Mouse (Mus musculus): ENCODE data around the gene Dpp8. TPM values are rescaled to one million over a fixed set of nuclear protein-coding genes. Genes with fewer than 3 reads are reported as not detected.
A peak's percentile ranks its signal among the peaks of the same experiment; 100 is the strongest.
"Not testable (repeated sequence)": the region's sequence is repeated elsewhere in the genome, so short reads cannot be mapped to it uniquely, and the experiment has no call there.

Dpp8 gene
- 44.8 and 76.3 TPM in 2 replicates for polyA plus RNA-seq (2012; rRNA removed)

DNA sequence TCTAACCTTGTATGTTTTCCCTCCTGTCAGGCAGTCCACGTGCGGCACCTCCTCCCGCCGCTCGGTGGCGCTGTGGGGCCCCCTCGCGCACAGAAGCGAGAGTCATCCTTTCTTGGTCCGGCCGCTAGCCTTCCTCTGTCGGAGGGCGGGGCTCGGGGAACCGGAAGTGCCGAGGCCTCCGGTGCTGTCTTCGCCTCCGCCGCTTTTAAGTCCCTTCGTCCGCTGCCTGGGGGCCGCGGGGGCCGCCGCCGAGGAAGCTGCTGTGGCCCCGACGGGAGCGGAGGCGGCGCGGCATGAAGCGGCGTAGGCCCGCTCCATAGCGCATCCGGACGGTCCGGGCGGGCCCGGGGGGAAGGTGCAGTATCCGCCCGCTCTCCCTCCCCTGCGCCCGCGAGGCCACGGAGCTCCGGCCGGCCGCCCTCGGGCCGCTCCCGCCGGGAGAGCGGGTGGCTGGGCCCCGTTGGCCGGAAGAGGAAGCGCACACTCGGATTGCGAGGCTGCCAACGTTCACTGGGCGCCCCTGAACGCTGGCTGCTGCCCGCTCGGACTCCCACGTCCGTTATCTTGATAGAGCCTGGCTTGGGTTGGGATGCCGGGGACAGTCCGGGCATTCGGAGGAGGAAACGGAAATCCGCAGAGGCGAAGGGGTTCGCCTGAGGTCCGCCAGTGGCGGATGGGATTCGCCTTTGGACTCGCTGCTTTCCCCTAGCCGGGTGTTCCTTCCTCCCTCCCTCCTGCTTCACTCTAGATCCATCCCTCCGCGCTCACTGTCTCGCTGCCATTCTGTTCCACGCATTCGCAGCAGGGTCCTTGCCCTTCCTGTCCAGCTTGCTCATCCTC lies at the start of gene Dpp8:
Gene Dpp8 (plus strand): TSS at position 146 of the 840 bp plus-strand sequence.
- DNase-seq: peak; percentile 92
- H3K4me1 ChIP-seq (ENCODE audit: control insufficient read depth, insufficient read depth, low read length): peaks cover 8% of the 10 kb centered on the region
- peak within 1 kb of the TSS; percentile 96 for H3K4me3 ChIP-seq (replicated peaks; ENCODE audit: extremely low read depth, low read depth, low read length)
- under 1% methylated on average over 84 of the region's 85 CpGs for WGBS
- peak; percentile 57; the same call in 1 of the 2 replicates for TF ChIP-seq POLR2A (IDR thresholded peaks at IDR 0.05; ENCODE audit: borderline replicate concordance, extremely low read depth, low read depth, low read length)
- peak; percentile 71 for TF ChIP-seq CTCF (IDR thresholded peaks at IDR 0.05; ENCODE audit: insufficient read depth, low read length)

DNA sequence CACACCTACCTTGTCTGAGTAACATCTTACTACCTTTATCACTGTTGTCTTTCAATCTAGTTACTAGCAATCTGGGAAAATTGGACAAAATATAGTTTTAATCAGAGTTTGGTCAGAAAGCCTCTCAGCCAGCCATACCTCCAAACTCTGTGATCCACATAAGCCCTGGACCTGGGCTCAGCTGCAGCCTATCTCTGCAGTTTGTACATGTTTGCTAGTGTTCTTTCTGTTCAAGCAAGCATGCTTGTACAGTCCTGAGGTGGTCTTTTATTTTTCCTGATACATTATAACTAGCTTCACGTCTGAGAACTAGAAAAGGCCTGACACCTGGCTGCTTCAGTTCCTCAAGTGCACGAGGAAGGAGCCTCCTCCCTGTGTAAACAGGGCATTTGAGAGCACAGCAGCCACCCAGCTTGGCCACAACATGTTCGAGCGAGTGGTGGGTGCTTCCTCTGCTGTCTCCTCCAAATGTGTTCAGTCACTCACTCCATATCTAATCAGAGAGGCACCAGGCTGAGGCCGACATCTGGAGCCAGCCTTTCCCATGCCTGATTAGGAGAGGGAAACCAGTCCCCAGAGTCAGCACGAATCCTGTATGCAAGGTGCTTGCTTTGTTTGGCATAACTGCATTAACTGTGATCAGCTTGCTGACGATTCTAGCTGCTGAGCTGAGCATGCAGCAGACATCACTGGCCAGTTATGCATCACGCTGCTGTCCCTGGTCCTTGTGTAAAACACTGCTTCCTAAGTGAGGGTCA lies 47.0 kb upstream of the Dpp8 start:
- H3K4me3 ChIP-seq (replicated peaks; ENCODE audit: extremely low read depth, low read depth, low read length): no peak overlapping the region
- H3K4me1 ChIP-seq (ENCODE audit: control insufficient read depth, insufficient read depth, low read length): no peaks in the 10 kb centered on the region
- DNase-seq: no peak
- 61% methylated on average over 8 of the region's 8 CpGs for WGBS
- no peak for TF ChIP-seq CTCF (IDR thresholded peaks at IDR 0.05; ENCODE audit: insufficient read depth, low read length)
- TF ChIP-seq POLR2A (IDR thresholded peaks at IDR 0.05; ENCODE audit: borderline replicate concordance, extremely low read depth, low read depth, low read length): no peak

- no peaks in the 10 kb centered on the region for H3K4me1 ChIP-seq (ENCODE audit: control insufficient read depth, insufficient read depth, low read length)
These were observed 46.4 kb upstream of the Dpp8 start for GRCm38 (mm10) chr9:64985807-64986206.

DNA sequence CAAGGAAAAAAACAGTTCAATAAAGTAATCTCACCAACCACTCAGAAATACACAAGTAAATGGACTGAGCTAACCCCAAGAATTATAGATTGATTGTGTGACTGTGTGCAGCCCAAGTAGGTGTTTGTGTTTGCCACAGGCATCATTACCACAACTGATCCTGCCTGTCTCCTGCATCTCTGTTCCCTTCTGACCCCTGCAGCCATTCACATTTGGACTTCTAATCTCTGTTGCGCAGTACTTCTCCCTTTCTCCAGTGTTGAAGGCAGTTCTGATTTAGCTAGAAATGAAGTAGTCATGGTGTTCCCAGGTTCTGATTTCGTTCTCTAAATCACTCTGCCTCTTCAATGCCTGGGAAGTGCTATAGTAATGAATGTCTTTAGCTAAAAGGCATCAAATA lies 44.6 kb upstream of the Dpp8 start:
- Histone ChIP-seq H3K4me1 (ENCODE audit: control insufficient read depth, insufficient read depth, low read length) (no peaks in the 10 kb centered on the region), H3K4me3 (replicated peaks; ENCODE audit: extremely low read depth, low read depth, low read length) (no peak overlapping the region)
- DNase-seq: no peak
- 85% methylated on average over 2 of the region's 2 CpGs for WGBS
- TF ChIP-seq POLR2A (IDR thresholded peaks at IDR 0.05; ENCODE audit: borderline replicate concordance, extremely low read depth, low read depth, low read length) (no peak), CTCF (IDR thresholded peaks at IDR 0.05; ENCODE audit: insufficient read depth, low read length) (no peak)

More at GRCm38 (mm10) chr9:64985807-64986206, 46.4 kb upstream of the Dpp8 start:
- TF ChIP-seq POLR2A (IDR thresholded peaks at IDR 0.05; ENCODE audit: borderline replicate concordance, extremely low read depth, low read depth, low read length) (no peak), CTCF (IDR thresholded peaks at IDR 0.05; ENCODE audit: insufficient read depth, low read length) (no peak)
- no peak for DNase-seq
- 87% methylated on average over 9 of the region's 9 CpGs for WGBS
- H3K4me3 ChIP-seq (replicated peaks; ENCODE audit: extremely low read depth, low read depth, low read length): no peak overlapping the region

GRCm38 (mm10) chr9:64988443-64988842 lies 43.8 kb upstream of the Dpp8 start:
- no peak for DNase-seq
- WGBS: 88% methylated on average over 6 of the region's 6 CpGs
- no peak overlapping the region for H3K4me3 ChIP-seq (replicated peaks; ENCODE audit: extremely low read depth, low read depth, low read length)
- no peak for TF ChIP-seq POLR2A (IDR thresholded peaks at IDR 0.05; ENCODE audit: borderline replicate concordance, extremely low read depth, low read depth, low read length)
- TF ChIP-seq CTCF (IDR thresholded peaks at IDR 0.05; ENCODE audit: insufficient read depth, low read length): no peak
- H3K4me1 ChIP-seq (ENCODE audit: control insufficient read depth, insufficient read depth, low read length): no peaks in the 10 kb centered on the region

- 83% methylated on average over 7 of the region's 7 CpGs for WGBS
- TF ChIP-seq CTCF (IDR thresholded peaks at IDR 0.05; ENCODE audit: insufficient read depth, low read length) (no peak), POLR2A (IDR thresholded peaks at IDR 0.05; ENCODE audit: borderline replicate concordance, extremely low read depth, low read depth, low read length) (no peak)
- Histone ChIP-seq H3K4me3 (replicated peaks; ENCODE audit: extremely low read depth, low read depth, low read length) (no peak overlapping the region), H3K4me1 (ENCODE audit: control insufficient read depth, insufficient read depth, low read length) (no peaks in the 10 kb centered on the region)
- no peak for DNase-seq
These were observed 41.9 kb upstream of the Dpp8 start for GRCm38 (mm10) chr9:64990291-64990690.

DNA sequence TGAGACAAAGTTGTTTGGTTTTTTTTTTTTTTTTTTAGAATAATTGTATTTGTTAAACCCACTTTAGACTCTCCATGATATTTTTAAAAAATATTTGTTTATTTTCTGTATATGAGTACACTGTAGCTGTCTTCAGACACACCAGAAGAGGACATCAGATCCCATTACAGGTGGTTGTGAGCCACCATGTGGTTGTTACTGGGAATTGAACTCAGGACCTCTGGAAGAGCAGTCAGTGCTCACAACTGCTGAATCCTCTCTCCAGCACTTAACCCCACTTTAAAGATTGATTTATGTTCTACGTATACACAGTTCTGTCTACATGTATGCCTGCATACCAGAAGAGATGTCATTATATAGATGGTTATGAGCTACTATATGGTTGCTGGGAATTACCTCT lies 36.8 kb upstream of the Dpp8 start:
- 84% methylated on average over 1 of the region's 1 CpGs for WGBS

DNA sequence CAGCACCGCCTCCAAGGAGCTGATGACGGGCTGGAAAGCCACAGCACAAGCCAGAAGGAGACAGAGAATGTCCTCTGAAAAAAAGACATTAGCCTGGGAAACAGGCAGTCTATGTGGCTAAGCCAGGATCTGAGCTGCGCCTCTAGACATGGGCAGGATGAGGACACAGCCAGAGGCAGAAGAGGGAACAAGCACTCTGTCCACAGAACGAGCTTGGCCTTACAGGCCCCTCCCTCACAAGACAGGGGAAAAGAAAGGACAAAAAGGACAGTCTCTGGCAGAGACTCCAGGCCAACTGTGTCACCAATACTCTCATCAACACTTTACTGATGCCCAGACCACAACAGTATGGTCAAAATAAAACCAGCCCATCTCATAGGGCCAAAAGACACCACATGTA lies 30.7 kb upstream of the Dpp8 start:
- TF ChIP-seq POLR2A (IDR thresholded peaks at IDR 0.05; ENCODE audit: borderline replicate concordance, extremely low read depth, low read depth, low read length) (no peak), CTCF (IDR thresholded peaks at IDR 0.05; ENCODE audit: insufficient read depth, low read length) (no peak)
- DNase-seq: no peak
- H3K4me3 ChIP-seq (replicated peaks; ENCODE audit: extremely low read depth, low read depth, low read length): no peak overlapping the region
- H3K4me1 ChIP-seq (ENCODE audit: control insufficient read depth, insufficient read depth, low read length): no peaks in the 10 kb centered on the region
- WGBS: 70% methylated on average over 4 of the region's 4 CpGs

More for the DNA sequence above, 36.8 kb upstream of the Dpp8 start:
- H3K4me3 ChIP-seq (replicated peaks; ENCODE audit: extremely low read depth, low read depth, low read length); H3K4me1 ChIP-seq (ENCODE audit: control insufficient read depth, insufficient read depth, low read length); DNase-seq: not testable (repeated sequence)

DNA sequence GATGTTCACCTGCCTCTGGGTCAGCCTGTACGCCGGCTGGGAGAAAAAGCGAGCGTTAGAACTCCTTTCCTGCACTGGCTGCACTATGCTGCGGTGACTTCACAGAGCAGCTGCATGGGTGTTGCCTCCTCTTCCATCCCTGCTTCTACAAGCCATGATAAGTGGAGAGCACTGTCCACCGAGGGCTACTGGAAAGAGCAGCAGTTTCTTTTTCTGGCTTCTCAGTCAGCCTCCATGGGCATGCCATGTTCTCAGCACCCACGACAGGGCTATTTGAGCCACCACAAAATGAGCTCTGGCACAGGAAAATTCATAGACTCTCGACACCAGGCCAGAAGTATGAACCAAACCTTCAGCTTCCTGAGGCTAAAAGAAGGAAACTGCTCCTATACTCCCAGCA lies 26.5 kb upstream of the Dpp8 start:
- no peaks in the 10 kb centered on the region; the same call in 1 of the 2 replicates for H3K4me1 ChIP-seq (ENCODE audit: control insufficient read depth, insufficient read depth, low read length)
- H3K4me3 ChIP-seq (replicated peaks; ENCODE audit: extremely low read depth, low read depth, low read length): no peak overlapping the region
- no peak for DNase-seq
- TF ChIP-seq CTCF (IDR thresholded peaks at IDR 0.05; ENCODE audit: insufficient read depth, low read length) (no peak), POLR2A (IDR thresholded peaks at IDR 0.05; ENCODE audit: borderline replicate concordance, extremely low read depth, low read depth, low read length) (no peak)
- WGBS: 94% methylated on average over 8 of the region's 8 CpGs
